Mouse (Mus musculus): ENCODE data around the gene Ero1l. TPM values are rescaled to one million over a fixed set of nuclear protein-coding genes. Genes with fewer than 3 reads are reported as not detected.

The Ero1l gene
- total RNA-seq (2021): 10 to 100 TPM; 34.7 to 39.3 TPM
- 2.7 and 4.2 TPM in 2 replicates for polyA plus RNA-seq (2012; rRNA removed)
- long read RNA-seq: 0 reads

GRCm38 (mm10) chr14:45318426-45319236, at the start of gene Ero1l:
Gene Ero1l, minus strand, starts transcription at chr14:45318771.
- DNase-seq: peak; percentile 93

- no peak for DNase-seq
Measured at GRCm38 (mm10) chr14:45365196-45365587, 46.6 kb upstream of the Ero1l start.

GRCm38 (mm10) chr14:45364211-45365195, 45.9 kb upstream of the Ero1l start:
- DNase-seq: peak; percentile 50

GRCm38 (mm10) chr14:45350931-45351859, 32.6 kb upstream of the Ero1l start, which contains the start of gene Styx:
Gene Styx, plus strand, starts transcription at chr14:45351093.
- DNase-seq: peak; percentile 99

- peak; percentile 93 for DNase-seq
Measured at GRCm38 (mm10) chr14:45329589-45330181, 11.1 kb upstream of the Ero1l start, which contains the start of gene Psmc6. Gene Psmc6, plus strand, starts transcription at chr14:45329788.

- DNase-seq: no peak
Measured at GRCm38 (mm10) chr14:45329018-45329588, 10.5 kb upstream of the Ero1l start.

- DNase-seq: no peak
Measured at GRCm38 (mm10) chr14:45328072-45328713, 9.6 kb upstream of the Ero1l start.

- peak; percentile 72 for DNase-seq
Measured at GRCm38 (mm10) chr14:45325471-45325870, 6.9 kb upstream of the Ero1l start.

GRCm38 (mm10) chr14:45323320-45323719, 4.7 kb upstream of the Ero1l start:
- no peak for DNase-seq

- no peak for DNase-seq
Measured at GRCm38 (mm10) chr14:45322450-45322849, 3.9 kb upstream of the Ero1l start.

- no peak for DNase-seq
Measured at GRCm38 (mm10) chr14:45321622-45322021, 3.1 kb upstream of the Ero1l start.

GRCm38 (mm10) chr14:45321067-45321466, 2.5 kb upstream of the Ero1l start:
- DNase-seq: no peak

- DNase-seq: no peak
Measured at GRCm38 (mm10) chr14:45320111-45320510, 1.5 kb upstream of the Ero1l start.

GRCm38 (mm10) chr14:45319237-45319610, 653 bp upstream of the Ero1l start:
- no peak for DNase-seq

- no peak for DNase-seq
Measured at GRCm38 (mm10) chr14:45317921-45318411, 605 bp downstream of the Ero1l start.

GRCm38 (mm10) chr14:45316927-45317326, 1.6 kb downstream of the Ero1l start:
- no peak for DNase-seq

- DNase-seq: no peak
Measured at GRCm38 (mm10) chr14:45310101-45310500, 8.5 kb downstream of the Ero1l start.

GRCm38 (mm10) chr14:45309646-45310045, 8.9 kb downstream of the Ero1l start:
- no peak for DNase-seq

GRCm38 (mm10) chr14:45307630-45308328, 10.8 kb downstream of the Ero1l start:
- no peak for DNase-seq

All from adrenal gland, adult 2 months (tissue).